Mouse (Mus musculus) liver, embryonic 14.5 days (tissue): ENCODE results near the gene Mrps26. TPM values are rescaled to one million over a fixed set of nuclear protein-coding genes. Genes with fewer than 3 reads are reported as not detected.

Source experiments
- ATAC-seq: fragments of 200-750 bp; cut with Nextera tagmentation; 2 replicates; pipeline ENCODE4 v1.8.0; 2017; ENCODE audit warnings: moderate number of reproducible peaks, mild to moderate bottlenecking, moderate library complexity; ENCODE audit not compliant: insufficient read depth
- DNase-seq, 3 experiments: peaks; one replicate each; pipeline ENCODE4 v3.0.0-alpha.2; 2012 to 2013; ENCODE audit warnings: low read depth in 3 of 3, low spot score in 3 of 3
- H3K27ac ChIP-seq: fragments of 300-500 bp; sonication (generic); 2 replicates; pipeline ENCODE4 v1.5.1; 2014; ENCODE audit warnings: moderate library complexity, mild to moderate bottlenecking, control low read depth, inconsistent platforms
- H3K27me3 ChIP-seq: fragments of 300-500 bp; sonication (generic); 2 replicates; pipeline ENCODE4 v1.6.1; 2014; ENCODE audit warnings: mild to moderate bottlenecking, low read length, moderate library complexity; ENCODE audit not compliant: control insufficient read depth, insufficient read depth
- H3K36me3 ChIP-seq: fragments of 300-500 bp; sonication (generic); replicated peaks from 2 replicates; pipeline ENCODE4 v1.6.1; 2014; ENCODE audit warnings: low read depth; ENCODE audit not compliant: control insufficient read depth, insufficient read depth
- H3K4me1 ChIP-seq, 2 experiments: fragments of 200-500 bp in 1 of 2; fragments of 300-500 bp in 1 of 2; sonication (generic) in 1 of 2; replicated peaks; 2 replicates each; pipeline ENCODE4 v1.6.1; 2012 to 2014; ENCODE audit warnings: antibody characterized with exemption in 1 of 2, inconsistent platforms in 1 of 2, low read length in 1 of 2; ENCODE audit not compliant: control insufficient read depth in 2 of 2, insufficient read depth in 2 of 2
- H3K4me2 ChIP-seq: fragments of 300-500 bp; sonication (generic); 2 replicates; pipeline ENCODE4 v1.6.1; 2014; ENCODE audit warnings: low read depth, mild to moderate bottlenecking, control low read depth, moderate library complexity
- H3K4me3 ChIP-seq, 2 experiments: fragments of 200-500 bp in 1 of 2; fragments of 300-500 bp in 1 of 2; sonication (generic) in 1 of 2; 2 replicates each; pipeline ENCODE4 v1.5.1; 2012 to 2014; ENCODE audit warnings: low read depth in 2 of 2, low read length in 2 of 2, mild to moderate bottlenecking in 2 of 2, control low read depth in 1 of 2, inconsistent platforms in 1 of 2, moderate library complexity in 1 of 2; ENCODE audit not compliant: insufficient read depth in 1 of 2
- H3K9ac ChIP-seq: fragments of 300-500 bp; sonication (generic); replicated peaks from 2 replicates; pipeline ENCODE4 v1.6.1; 2014; ENCODE audit warnings: mild to moderate bottlenecking, control low read depth, moderate library complexity
- H3K9me3 ChIP-seq: fragments of 300-500 bp; sonication (generic); 2 replicates; pipeline ENCODE4 v1.6.1; 2016; ENCODE audit warnings: low read length, mixed read lengths; ENCODE audit not compliant: control insufficient read depth
- CTCF ChIP-seq: IDR thresholded peaks from 2 replicates; pipeline ENCODE4 v1.5.1; 2016; ENCODE audit warnings: antibody characterized with exemption, low read depth, control low read depth
- EP300 ChIP-seq: IDR thresholded peaks from 2 replicates; pipeline ENCODE4 v1.6.1; 2016; ENCODE audit warnings: antibody characterized with exemption, low read depth
- WGBS: fragments of 180-500 bp; shearing (Covaris S2); extraction: QIAGEN DNeasy Blood & Tissue Kit; methylation state at CpG from one replicate; pipeline ENCODE4 v1.1.7; 2014; ENCODE audit not compliant: insufficient replicate concordance; 5-methylcytosine and 5-hydroxymethylcytosine counted together
- polyA plus RNA-seq, 2 experiments: library from polyadenylated mRNA; depleted of rRNA in 1 of 2; stranded (reverse) in 1 of 2; unstranded in 1 of 2; fragments of >200 nt; fragmentation: Nextera tagmentation in 1 of 2; extraction: Ambion mirVana in 1 of 2; gene quantifications; 2 replicates each; pipeline versions ENCODE4 v1.2.1 to v1.2.3; 2012 to 2014

The Mrps26 gene
- polyA plus RNA-seq, 2 experiments: 24.8 to 48.4 TPM

DNA sequence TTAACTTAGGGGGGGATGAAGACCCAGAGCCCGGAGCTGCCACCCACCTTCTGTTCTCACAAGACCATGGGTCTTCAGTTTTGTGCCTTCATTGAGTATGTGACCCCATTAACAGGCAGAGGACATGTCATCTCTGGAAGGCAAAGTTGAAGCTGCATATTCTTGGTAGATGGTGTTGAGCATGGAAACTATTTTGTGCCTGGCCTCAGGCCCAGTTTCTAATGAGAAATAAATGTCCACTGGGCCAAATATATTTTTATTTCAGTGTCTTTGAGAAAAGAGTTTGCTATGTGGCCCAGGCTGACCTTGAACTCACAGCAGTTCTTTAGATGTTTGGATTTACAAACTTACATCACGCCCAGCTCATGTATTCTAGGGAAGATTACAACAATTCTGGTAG is 26.2 kb downstream of the Mrps26 start:
- Histone ChIP-seq H3K36me3 (no peaks in the 10 kb centered on the region; the same call in 1 of the 2 replicates), H3K4me3 (no peak overlapping the region), H3K9ac (no peak overlapping the region), H3K4me2 (no peak overlapping the region), H3K4me1 (no peaks in the 10 kb centered on the region), H3K27ac (no peak overlapping the region), H3K9me3 (no peaks in the 10 kb centered on the region), H3K27me3 (no peaks in the 10 kb centered on the region)
- 83% methylated on average over 2 of the region's 2 CpGs for WGBS
- no peak for DNase-seq
- no peak for ATAC-seq
- TF ChIP-seq CTCF: no peak
- no peak for TF ChIP-seq EP300

DNA sequence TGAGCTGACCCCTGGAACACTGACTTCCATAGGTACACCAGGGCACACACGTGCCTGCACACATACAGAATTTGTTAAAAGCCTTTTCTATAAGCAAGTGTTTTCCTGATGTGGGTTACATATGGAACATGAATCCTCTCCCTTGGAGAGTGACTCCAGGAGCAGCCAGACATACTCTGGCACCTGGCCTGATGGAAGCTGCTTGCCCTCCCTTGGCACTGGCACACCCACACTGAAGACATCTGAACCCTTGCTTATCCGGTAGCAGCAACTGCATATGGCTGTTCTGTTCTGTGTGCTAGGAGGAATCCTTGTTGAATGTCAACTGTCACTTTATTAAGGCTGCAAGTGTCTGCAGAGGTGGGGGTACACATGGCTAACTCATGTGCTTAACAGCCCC is 27.5 kb downstream of the Mrps26 start:
- no peak overlapping the region for H3K9ac ChIP-seq
- H3K27me3 ChIP-seq: no peaks in the 10 kb centered on the region
- no peaks in the 10 kb centered on the region; the same call in none of the 2 replicates for H3K36me3 ChIP-seq
- H3K9me3 ChIP-seq: no peaks in the 10 kb centered on the region
- WGBS: 77% methylated on average over 2 of the region's 2 CpGs
- H3K4me2 ChIP-seq: no peak overlapping the region
- no peak overlapping the region for H3K4me3 ChIP-seq
- no peak for ATAC-seq
- H3K4me1 ChIP-seq: no peaks in the 10 kb centered on the region
- TF ChIP-seq EP300 (no peak), CTCF (no peak)
- no peak for DNase-seq
- no peak overlapping the region for H3K27ac ChIP-seq

DNA sequence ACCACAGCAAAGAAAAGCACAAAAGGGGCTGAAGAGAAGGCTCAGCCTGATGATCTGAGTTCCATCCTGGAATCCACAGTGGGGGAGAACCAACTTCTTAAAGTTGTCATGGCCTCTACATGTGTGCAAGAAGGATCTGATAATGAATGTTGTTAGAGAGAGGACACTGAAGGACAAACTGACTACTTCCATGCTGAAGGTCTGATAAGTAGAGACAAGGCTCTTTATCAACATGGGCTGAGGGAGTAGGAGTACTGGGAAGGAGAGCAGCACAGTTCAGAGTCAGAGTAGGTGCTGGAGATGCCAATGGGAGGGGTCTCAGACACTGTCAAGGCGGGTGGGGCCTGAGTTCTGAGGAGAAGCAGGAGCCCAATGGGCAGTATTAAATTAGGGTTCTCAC is 32.1 kb downstream of the Mrps26 start:
- 42% methylated on average over 1 of the region's 1 CpGs for WGBS
- Histone ChIP-seq H3K36me3 (no peaks in the 10 kb centered on the region; the same call in none of the 2 replicates), H3K4me3 (no peak overlapping the region), H3K27ac (no peak overlapping the region), H3K9ac (no peak overlapping the region), H3K9me3 (no peaks in the 10 kb centered on the region), H3K4me1 (no peaks in the 10 kb centered on the region), H3K27me3 (no peaks in the 10 kb centered on the region), H3K4me2 (no peak overlapping the region)
- no peak for DNase-seq
- TF ChIP-seq EP300 (no peak), CTCF (no peak)
- ATAC-seq: no peak; the same call in 1 of the 2 replicates

DNA sequence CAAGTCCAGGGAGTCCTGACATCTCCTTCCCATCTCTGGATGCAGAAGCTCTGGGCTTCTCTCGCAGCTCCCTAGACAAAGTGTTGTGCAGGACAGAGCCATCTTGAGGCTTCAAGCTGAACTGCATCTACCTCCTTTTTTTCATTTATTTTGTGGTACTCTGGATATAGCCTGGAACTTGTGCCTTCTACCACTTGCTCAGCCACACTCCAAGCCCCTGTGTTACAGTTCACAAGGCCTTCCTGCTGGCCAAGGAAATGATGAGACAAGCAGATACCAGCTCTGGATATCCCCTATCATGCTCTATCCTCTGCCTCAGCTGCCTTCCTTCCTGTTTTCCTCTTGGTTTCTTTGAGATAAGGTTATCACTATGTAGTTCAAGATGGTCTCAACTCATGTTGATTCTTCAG is 34.1 kb downstream of the Mrps26 start:
- no peaks in the 10 kb centered on the region; the same call in none of the 2 replicates for H3K36me3 ChIP-seq
- ATAC-seq (no peak; the same call in 1 of the 2 replicates), DNase-seq (peak in 1 of 3 experiments; percentile 17)
- no peaks in the 10 kb centered on the region for H3K9me3 ChIP-seq
- no peak overlapping the region for H3K4me2 ChIP-seq
- no peaks in the 10 kb centered on the region for H3K4me1 ChIP-seq
- H3K9ac ChIP-seq: no peak overlapping the region
- 10% methylated on average over 1 of the region's 1 CpGs for WGBS
- no peaks in the 10 kb centered on the region for H3K27me3 ChIP-seq
- TF ChIP-seq CTCF (peak; percentile 69), EP300 (no peak)
- H3K4me3 ChIP-seq: no peak overlapping the region
- H3K27ac ChIP-seq: no peak overlapping the region

GRCm38 (mm10) chr2:130598399-130598798 is 34.9 kb downstream of the Mrps26 start:
- peaks cover 2% of the 10 kb centered on the region for H3K36me3 ChIP-seq
- WGBS: 68% methylated on average over 3 of the region's 3 CpGs
- no peaks in the 10 kb centered on the region for H3K9me3 ChIP-seq
- H3K27me3 ChIP-seq: no peaks in the 10 kb centered on the region
- no peak overlapping the region for H3K4me2 ChIP-seq
- ATAC-seq: no peak
- no peaks in the 10 kb centered on the region for H3K4me1 ChIP-seq
- H3K27ac ChIP-seq: no peak overlapping the region
- no peak for DNase-seq
- H3K9ac ChIP-seq: no peak overlapping the region
- TF ChIP-seq CTCF: no peak
- no peak for TF ChIP-seq EP300
- H3K4me3 ChIP-seq: no peak overlapping the region
